Mouse (Mus musculus): ENCODE data around the gene Meioc.
"Not testable (repeated sequence)": the region's sequence is repeated elsewhere in the genome, so short reads cannot be mapped to it uniquely, and the experiment has no call there.

Meioc gene

DNA sequence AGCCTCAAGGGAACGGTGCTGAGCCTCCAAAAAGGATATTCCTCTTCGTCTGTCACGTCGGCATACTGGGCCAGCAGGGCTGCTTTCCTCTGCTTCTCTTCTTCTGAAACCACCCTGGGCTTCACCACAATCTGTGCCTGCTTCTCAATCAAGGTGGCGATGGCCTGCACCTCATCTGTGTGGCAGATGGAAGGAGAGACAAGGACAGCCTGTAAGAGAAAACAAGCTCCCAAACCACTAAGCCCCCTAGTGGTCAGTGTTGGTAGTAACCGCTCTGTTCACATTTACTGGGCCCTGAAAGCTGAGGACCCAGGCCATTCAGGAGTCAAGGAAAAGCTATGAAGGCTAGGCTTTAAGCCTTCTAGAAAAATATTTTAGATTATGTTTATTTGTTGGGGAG is 26.6 kb downstream of the Meioc start:
- DNase-seq, result peak; percentile 68

DNA sequence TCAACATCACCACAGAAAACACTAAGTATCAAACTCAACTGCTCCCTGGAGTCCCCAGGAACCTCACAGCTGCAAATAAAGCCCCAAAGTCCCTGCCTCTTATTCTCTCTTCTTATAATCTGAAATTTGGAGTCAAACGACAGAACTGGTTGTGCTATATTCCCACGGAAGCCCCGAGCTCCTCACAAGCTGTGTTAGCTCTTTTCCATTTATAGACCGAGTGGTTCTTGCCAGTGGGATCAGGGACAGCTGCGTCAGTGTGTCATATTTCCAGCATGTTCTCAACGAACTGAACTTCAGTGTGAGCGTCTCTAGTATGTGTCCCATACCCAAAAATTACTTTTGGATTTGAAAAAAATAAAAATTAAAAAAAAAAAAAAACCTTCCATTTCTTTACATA is 31.8 kb downstream of the Meioc start:
- DNase-seq, result no peak

DNA sequence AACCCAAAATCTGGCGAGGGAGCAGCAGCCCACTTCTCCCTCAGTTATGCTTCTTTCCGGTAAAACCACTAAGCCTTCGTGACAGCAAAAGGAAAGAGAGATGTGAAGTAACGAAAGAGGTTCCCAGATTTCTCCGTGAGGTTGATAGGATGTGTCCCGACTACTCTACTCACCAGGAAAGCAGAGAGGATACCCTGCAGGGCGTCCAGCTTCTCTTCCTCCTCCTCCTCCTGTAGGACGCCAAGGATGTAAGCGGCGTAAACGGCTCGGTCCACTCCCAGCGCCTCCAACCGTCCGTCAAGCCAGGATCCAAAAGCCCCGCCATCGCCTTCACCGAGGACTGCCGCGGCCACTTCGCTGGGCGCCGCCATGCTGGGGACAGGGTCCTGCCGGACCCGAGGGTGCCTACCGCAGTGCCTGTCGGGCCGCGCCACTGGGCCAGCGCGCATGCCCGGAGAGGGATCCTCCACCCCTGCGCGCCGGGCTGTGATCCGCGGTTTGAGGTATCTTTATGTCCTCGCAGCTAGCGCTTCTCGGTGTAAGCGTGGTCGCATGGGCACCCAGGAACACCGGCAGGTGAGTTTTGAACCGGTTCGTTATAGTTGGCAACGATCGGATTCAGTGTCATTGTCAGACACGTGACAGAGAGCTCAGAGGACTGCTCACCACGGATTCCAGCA is 34.0 kb downstream of the Meioc start, which contains the start of gene Ccdc43:
Ccdc43 (minus strand) TSS at position 445 of the 680 bp plus-strand sequence.
- peak; percentile 82 for DNase-seq

DNA sequence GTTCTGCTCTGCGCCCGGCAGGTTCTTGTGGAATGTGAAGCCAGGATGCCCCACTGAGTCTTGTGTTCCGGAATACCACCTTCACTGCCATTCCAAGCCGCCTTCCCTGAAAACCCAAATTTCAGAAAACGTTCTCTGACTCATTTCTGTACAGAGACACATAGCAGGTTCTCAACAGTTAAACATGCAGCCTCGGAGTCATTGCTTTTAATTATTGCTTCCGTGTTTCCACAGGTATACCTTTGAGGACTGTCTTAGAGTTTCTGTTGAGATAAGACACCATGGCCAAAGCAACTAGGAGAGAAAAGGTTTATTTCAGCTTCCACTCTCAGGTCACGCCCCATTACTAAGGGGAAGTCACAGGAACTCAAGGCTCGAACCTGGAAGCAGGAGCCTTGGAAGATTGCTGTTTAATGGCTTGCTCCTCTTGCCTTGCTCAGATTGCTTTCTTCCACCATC is 34.5 kb downstream of the Meioc start:
- DNase-seq, result no peak

DNA sequence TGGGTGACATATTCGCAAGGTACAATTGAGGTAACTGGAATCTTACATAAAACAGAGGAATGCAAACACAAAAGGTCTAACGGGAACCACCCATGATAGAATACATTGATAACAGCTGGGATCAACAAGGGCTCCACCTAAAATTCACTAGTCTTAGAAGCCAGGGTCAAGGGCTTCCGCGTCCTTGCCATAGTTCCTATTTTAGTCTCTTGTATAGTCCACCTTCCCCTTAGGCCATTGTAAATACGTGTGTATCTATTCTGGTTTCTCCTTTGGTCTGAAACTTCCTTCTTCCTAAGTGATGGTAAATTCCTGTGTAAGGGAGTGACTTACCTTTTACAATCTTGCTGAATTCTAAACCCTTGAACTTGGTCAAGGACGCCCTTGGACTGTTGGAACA is 38.7 kb downstream of the Meioc start:
- not testable (repeated sequence) for DNase-seq

DNA sequence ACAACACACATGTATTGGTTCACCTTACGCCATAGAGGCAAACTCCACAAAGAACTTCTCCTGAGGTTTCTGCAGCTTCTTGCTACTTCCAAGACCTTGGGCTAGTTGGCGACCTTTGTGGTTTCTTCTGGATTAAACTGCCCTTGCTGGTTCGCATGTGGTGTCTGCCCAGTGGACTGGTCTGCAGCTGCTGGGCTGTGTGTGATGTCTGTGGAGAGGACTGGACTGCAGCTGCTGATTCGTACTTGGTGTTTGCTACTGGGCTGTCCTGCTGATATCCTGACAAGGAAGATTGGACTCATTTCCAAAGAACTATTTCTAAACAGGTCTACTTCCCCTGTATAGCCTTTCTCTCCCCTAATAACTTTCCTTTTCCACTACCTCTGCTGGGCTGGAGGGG is 48.9 kb downstream of the Meioc start:
- no peak for DNase-seq

DNA sequence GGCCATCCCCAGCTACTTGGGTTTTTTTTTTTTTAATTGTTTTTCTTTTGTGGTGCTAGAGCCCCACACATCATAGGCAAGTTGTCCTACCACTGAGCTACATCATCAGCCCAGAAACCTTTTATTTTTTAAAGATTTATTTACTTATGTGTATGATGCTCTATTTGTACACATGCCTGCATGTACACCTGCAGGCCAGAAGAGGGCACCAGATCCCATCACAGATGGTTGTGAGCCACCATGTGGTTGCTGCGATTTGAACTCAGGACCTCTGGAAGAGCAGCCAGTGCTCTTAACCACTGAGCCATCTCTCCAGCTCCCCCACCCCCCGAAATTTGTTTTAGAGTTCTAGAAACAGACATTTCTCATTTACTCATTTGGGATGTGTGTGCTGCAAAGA is 51.1 kb downstream of the Meioc start:
- not testable (repeated sequence) for DNase-seq

DNA sequence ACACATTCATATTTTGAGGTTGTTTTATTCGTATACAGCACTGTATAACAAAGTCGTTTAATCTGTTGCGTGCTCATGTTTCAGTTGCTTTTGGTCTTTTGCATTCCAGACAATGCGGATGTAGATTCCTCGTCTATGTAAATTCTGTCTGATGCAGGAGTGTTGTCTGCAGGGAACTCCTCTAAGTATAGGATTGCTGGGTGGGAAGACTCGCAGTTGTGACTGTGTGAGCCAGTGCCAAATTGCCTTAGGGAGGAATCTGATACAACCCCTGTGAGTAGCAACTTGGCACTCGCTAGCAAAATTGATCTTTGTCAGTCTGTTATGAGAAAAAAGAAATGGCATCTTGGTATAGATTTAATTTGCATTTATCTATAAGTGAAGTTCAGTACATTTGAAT is 52.6 kb downstream of the Meioc start:
- DNase-seq, result no peak

DNA sequence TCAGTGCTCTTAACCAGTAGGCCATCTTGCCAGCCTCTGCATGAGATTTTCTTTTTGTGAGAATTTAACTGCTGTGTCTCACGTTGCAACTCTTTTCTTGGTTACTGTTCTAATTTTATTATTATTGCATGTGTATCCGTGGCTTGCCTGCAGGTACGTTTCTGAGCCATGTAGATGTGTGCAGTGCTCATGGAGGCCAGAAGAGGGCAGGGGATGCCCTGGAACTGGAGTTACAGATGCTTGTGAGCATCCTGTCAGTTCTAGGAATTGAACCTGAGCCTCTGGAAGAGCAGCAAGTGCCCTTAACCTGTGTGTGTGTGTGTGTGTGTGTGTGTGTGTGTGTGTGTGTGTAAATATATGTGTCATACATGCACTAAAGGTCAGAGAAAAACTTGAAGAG is 62.1 kb downstream of the Meioc start:
- no peak for DNase-seq

DNA sequence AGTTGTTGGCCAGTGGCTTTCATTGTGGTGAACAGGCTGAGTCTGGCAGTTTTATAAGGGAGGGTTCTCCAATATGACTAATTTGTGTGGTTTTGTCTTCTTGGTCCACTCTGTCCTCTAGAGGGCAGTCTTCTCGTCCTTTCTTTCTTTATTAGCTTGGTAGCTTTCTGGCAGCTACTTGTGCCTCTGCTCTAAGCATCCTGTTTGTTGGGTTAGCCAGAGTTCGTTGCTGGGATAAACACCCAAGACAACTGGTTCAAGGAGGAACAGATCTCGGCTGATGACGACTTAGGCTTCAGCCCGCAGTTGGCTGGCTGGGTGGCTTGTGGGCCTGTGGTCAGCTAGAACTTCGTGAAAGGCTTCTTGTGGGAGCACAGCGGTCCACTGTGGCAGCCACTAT is 65.1 kb downstream of the Meioc start:
- DNase-seq, result no peak

DNA sequence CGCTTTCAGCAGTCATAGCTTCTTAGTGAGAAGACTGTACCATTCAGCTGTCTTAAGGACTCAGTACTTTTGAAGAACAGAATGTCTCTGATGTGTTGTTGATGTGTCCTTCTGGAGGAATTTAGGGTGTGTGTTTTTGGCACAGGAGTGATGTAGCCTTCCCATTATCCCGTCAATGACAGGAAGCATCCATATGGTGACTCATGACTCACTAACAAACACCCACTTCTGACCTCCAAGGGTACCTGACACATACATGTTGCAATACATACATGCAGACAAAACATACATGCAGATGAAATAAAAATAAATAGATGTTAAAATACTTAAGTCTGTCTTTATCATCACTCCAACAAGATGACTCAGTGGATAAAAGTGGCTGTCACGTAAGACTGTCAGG is 66.3 kb downstream of the Meioc start:
- DNase-seq, result no peak

DNA sequence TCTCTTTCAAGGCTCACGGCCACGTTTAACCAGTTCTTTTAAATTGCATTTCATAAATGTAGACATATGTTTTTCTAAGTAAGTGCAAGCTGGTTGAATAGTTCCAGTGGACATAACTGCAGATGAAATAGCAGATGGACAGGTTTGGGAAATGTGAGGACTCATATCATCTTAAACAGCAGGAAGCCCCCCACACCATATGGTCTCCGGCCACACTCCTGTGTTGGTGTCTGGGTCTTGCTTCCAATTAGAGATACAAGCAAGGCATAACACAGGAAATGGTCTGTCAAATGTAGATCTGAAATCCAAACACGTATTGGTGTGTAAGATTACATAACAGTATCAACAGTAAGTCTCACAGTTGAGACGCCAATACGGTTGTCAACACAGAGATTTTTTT is 67.8 kb downstream of the Meioc start:
- DNase-seq, result no peak

Measured in cerebellum, adult 11 months (tissue).